Mouse (Mus musculus) urinary bladder, postnatal 0 days (tissue): ENCODE results near the gene Med14. TPM values are rescaled to one million over a fixed set of nuclear protein-coding genes. Genes with fewer than 3 reads are reported as not detected.

Experiments used
- polyA plus RNA-seq: library from polyadenylated mRNA; unstranded; fragments of >200 nt; fragmentation: Nextera tagmentation; extraction: Ambion mirVana; gene quantifications from 2 replicates; pipeline ENCODE4 v1.2.1, GENCODE M21; 2015

The Med14 gene
- polyA plus RNA-seq, result 12.7 and 17.1 TPM in 2 replicates

GRCm38 (mm10) chrX:12761626-12762333 lies at the start of gene Med14:
Med14 (minus strand) TSS chrX:12762073.

GRCm38 (mm10) chrX:12673054-12673775 lies 88.7 kb downstream of the Med14 start, which contains the start of gene 1810030O07Rik:
1810030O07Rik (minus strand) TSS chrX:12673668.

Other genes with a start within 250 kb of the Med14 start
- gene Atp6ap2, start 174.3 kb downstream of the Med14 start, polyA plus RNA-seq, result 67.4 and 72.5 TPM in 2 replicates
- 15.3 and 16.6 TPM in 2 replicates for gene 1810030O07Rik, start 88.4 kb downstream of the Med14 start, polyA plus RNA-seq